Mouse (Mus musculus): ENCODE data around the gene Mag. TPM values are rescaled to one million over a fixed set of nuclear protein-coding genes. Genes with fewer than 3 reads are reported as not detected.

The Mag gene
- polyA plus RNA-seq, 1 experiment from 2014 or later, result 0.32 TPM

DNA sequence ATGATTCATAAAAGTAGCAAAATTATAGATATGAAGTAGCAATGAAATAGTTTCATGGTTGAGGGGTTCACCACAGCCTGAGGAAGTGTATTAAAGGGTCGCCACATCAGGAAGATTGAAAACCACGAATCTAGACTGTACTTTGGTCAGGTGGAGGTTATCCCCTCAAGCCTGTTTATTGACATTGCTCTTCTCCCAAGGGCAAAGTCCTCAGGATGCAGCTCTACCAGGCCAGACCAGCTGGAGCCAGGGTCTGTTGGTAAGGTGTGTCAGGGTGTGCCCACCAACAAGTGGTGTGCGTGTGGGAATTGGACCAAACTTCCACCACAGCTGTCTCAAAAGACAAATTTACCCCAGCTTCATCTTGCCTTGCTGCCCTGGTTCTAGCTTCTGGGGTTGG lies 19.5 kb downstream of the Mag start:
- 53% methylated on average over 3 of the region's 3 CpGs for WGBS (ENCODE audit: insufficient replicate concordance)
- H3K27ac ChIP-seq (replicated peaks), result no peak overlapping the region
- peak; percentile 44; the same call in 1 of the 2 replicates for ATAC-seq (ENCODE audit: insufficient read depth)

DNA sequence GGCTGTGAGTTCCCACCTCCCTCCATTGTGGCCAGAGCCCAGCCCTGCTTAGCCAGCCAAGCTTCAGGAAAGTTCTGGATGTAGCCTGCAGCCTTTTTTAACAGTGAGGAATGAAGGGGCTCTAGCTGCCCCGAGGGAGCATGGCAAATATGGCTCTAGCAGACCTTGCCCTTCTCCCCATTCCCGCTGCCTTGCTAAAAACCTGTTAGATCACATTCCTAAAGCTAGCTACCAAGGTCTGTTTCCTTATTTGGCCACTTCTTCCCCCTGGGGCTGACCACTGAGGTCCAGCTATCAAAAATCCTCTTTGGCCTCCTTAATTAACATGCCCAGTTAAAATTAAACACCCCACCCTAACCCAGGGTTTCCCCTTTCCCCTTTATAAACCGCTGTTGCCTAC lies 22.2 kb downstream of the Mag start:
- H3K4me2 ChIP-seq, result no peak overlapping the region
- H3K27me3 ChIP-seq, result no peaks in the 10 kb centered on the region
- 52% methylated on average over 3 of the region's 3 CpGs for WGBS (ENCODE audit: insufficient replicate concordance)
- no peak overlapping the region for H3K27ac ChIP-seq (replicated peaks)
- H3K4me3 ChIP-seq (replicated peaks), result no peak overlapping the region
- peaks cover 4% of the 10 kb centered on the region; the same call in 1 of the 2 replicates for H3K4me1 ChIP-seq (replicated peaks)
- ATAC-seq (ENCODE audit: insufficient read depth), result no peak
- no peak overlapping the region for H3K9ac ChIP-seq
- H3K9me3 ChIP-seq (replicated peaks), result no peaks in the 10 kb centered on the region
- no peaks in the 10 kb centered on the region for H3K36me3 ChIP-seq (replicated peaks)

More for the DNA sequence above, 19.5 kb downstream of the Mag start:
- Histone ChIP-seq H3K4me2 (no peak overlapping the region), H3K36me3 (replicated peaks) (no peaks in the 10 kb centered on the region), H3K9me3 (replicated peaks) (no peaks in the 10 kb centered on the region), H3K27me3 (no peaks in the 10 kb centered on the region), H3K4me1 (replicated peaks) (peaks cover 2% of the 10 kb centered on the region; the same call in 1 of the 2 replicates), H3K4me3 (replicated peaks) (no peak overlapping the region), H3K9ac (no peak overlapping the region)

DNA sequence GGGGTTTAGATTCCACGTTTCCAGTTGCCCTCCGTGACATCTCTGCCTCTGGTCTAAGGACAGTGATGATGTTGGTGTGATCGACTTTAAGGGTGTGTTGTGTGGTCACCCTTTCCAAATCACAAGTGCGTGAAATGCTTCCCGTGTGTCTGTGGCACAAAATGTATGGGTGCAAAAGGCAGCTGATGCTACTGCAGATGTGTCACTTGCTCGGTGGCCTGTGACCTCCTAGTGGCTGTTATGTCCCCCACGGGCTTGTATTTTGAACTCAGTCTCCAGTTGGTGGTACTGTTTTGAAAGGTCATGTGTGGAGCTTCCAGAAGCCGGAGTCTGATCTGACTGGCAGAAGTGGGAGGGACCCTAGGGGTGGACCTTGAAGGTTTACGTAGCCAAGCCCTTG lies 22.9 kb downstream of the Mag start:
- 63% methylated on average over 9 of the region's 9 CpGs for WGBS (ENCODE audit: insufficient replicate concordance)
- Histone ChIP-seq H3K4me3 (replicated peaks) (no peak overlapping the region), H3K27ac (replicated peaks) (no peak overlapping the region), H3K9ac (no peak overlapping the region), H3K27me3 (no peaks in the 10 kb centered on the region), H3K9me3 (replicated peaks) (no peaks in the 10 kb centered on the region), H3K36me3 (replicated peaks) (no peaks in the 10 kb centered on the region), H3K4me2 (no peak overlapping the region), H3K4me1 (replicated peaks) (peaks cover 6% of the 10 kb centered on the region; the same call in 1 of the 2 replicates)
- ATAC-seq (ENCODE audit: insufficient read depth), result no peak

DNA sequence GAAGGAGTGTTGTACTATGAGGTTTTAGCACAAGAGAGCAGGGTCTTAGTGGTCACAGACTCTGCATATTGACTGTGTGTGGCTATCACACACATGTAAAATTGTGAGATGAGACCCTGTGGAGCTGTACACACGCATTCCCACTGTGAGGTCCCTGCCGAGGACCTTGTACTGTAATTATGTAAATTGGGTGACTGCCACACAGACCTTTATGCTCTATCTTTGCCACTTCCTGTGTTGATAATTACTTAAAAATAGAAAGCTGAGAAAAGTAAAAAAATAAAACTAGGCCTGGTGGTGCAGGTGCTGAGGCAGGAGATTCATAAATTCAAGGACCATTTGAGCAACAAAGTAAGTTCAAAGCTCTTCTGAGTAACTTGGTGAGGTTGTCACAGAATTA lies 24.0 kb downstream of the Mag start:
- WGBS (ENCODE audit: insufficient replicate concordance), result 22% methylated on average over 2 of the region's 2 CpGs

DNA sequence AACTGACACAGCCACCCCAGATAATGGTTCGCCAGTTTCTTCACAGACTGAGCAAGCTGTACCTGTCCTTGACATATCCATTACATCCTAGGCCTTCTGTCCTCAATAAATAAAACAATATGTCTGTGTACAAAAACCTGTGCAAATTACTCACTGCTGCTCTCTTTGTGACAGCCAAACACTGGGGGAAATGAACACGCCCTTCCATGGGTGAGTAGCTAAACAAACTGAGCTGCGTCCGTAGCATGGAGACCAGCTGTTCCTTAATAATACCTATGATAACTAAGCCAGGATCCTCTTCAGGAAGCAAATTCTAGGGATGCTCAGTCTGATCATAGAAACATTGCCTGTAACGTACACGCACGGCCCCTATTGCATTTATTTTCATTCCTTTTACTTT lies 25.9 kb downstream of the Mag start:
- Histone ChIP-seq H3K4me3 (replicated peaks) (no peak overlapping the region), H3K9me3 (replicated peaks) (no peaks in the 10 kb centered on the region), H3K4me2 (no peak overlapping the region), H3K27ac (replicated peaks) (no peak overlapping the region), H3K9ac (no peak overlapping the region), H3K4me1 (replicated peaks) (0 out of 2 replicates have a peak, but pooled peaks cover 4% of the 10 kb centered on the region), H3K36me3 (replicated peaks) (no peaks in the 10 kb centered on the region), H3K27me3 (no peaks in the 10 kb centered on the region)
- ATAC-seq (ENCODE audit: insufficient read depth), result no peak
- 66% methylated on average over 7 of the region's 7 CpGs for WGBS (ENCODE audit: insufficient replicate concordance)

More for the DNA sequence above, 24.0 kb downstream of the Mag start:
- Histone ChIP-seq H3K9ac (no peak overlapping the region), H3K4me2 (no peak overlapping the region), H3K9me3 (replicated peaks) (no peaks in the 10 kb centered on the region), H3K36me3 (replicated peaks) (no peaks in the 10 kb centered on the region), H3K4me1 (replicated peaks) (peaks cover 6% of the 10 kb centered on the region; the same call in 1 of the 2 replicates), H3K27me3 (no peaks in the 10 kb centered on the region), H3K4me3 (replicated peaks) (no peak overlapping the region), H3K27ac (replicated peaks) (no peak overlapping the region)
- no peak for ATAC-seq (ENCODE audit: insufficient read depth)

DNA sequence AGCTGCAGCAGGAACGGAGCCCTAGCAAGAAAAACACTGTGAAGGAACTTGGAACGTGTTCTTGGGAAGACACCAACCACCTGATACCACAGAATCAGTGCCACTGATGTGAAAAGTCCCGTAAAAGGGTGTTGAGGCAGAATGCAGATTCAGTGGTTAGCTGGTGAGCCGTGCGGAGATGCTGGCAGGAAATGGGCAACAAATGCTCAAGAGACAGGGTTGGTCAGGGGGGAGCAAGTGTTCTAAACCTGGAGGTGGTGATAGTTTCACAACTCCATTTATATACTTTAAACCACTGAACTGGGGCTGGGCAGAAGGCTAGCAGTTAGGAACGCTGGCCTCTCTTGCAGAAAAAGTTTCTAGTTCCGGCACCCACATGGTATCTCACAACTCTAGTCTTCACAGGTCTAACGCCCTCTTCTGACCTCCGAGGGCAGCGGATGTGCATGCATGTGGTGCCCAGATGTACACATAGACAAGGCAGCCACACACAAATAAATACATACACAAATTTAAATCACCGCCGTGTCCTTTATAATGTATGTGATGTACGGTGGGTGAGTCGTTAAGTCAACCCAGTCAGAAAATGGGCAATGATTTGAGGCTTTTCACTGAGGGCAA lies 27.0 kb downstream of the Mag start:
- WGBS (ENCODE audit: insufficient replicate concordance), result 60% methylated on average over 14 of the region's 14 CpGs
- H3K27ac ChIP-seq (replicated peaks), result no peak overlapping the region

DNA sequence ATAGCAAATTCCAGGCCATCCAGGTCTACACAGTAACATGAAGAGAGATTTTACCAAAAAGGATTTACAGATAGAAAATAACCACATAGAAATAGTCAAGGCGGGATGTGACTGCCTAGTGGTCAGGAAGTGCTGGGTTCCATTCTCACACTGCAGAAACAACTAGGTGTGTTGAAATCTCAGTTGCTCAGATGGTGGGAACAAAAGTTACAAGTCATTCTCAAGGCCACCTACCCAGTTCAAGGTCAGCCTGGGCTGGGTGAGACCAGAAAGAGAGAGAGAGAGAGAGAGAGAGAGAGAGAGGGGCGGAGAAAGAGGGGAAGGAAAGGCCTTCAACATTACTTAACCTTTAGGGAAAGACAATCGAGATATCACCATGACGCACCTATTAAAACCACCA lies 27.8 kb downstream of the Mag start:
- Histone ChIP-seq H3K9ac (no peak overlapping the region), H3K27ac (replicated peaks) (no peak overlapping the region), H3K4me3 (replicated peaks) (no peak overlapping the region), H3K4me1 (replicated peaks) (0 out of 2 replicates have a peak, but pooled peaks cover 4% of the 10 kb centered on the region), H3K4me2 (no peak overlapping the region), H3K27me3 (no peaks in the 10 kb centered on the region), H3K9me3 (replicated peaks) (no peaks in the 10 kb centered on the region), H3K36me3 (replicated peaks) (no peaks in the 10 kb centered on the region)
- 74% methylated on average over 4 of the region's 4 CpGs for WGBS (ENCODE audit: insufficient replicate concordance)
- ATAC-seq (ENCODE audit: insufficient read depth), result no peak

More for the DNA sequence above, 27.0 kb downstream of the Mag start:
- Histone ChIP-seq H3K27me3 (no peaks in the 10 kb centered on the region), H3K4me1 (replicated peaks) (0 out of 2 replicates have a peak, but pooled peaks cover 4% of the 10 kb centered on the region), H3K9ac (no peak overlapping the region), H3K36me3 (replicated peaks) (no peaks in the 10 kb centered on the region), H3K4me2 (no peak overlapping the region), H3K4me3 (replicated peaks) (no peak overlapping the region), H3K9me3 (replicated peaks) (no peaks in the 10 kb centered on the region)
- ATAC-seq (ENCODE audit: insufficient read depth), result no peak

DNA sequence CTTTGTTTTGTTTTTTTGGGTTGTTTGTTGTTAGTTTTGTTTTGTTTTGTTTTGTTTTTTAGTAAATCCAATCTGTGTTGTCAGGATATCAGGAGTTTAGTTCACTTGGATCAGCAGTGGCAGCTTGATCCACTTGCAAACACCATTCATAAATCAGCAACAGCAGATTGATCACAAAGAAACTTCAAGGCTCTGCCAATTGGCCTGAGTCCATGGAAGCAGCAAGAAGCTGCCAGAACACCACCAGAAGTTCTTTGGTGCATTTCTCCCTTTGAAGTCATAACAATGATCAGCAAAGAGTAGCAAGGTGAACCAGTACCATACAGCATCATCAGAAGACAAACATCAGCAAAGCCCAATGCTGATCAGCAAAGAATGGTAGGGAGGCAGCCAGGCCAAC lies 30.6 kb downstream of the Mag start:
- Histone ChIP-seq H3K9me3 (replicated peaks) (no peaks in the 10 kb centered on the region), H3K27ac (replicated peaks) (no peak overlapping the region)
- no peak for ATAC-seq (ENCODE audit: insufficient read depth)

DNA sequence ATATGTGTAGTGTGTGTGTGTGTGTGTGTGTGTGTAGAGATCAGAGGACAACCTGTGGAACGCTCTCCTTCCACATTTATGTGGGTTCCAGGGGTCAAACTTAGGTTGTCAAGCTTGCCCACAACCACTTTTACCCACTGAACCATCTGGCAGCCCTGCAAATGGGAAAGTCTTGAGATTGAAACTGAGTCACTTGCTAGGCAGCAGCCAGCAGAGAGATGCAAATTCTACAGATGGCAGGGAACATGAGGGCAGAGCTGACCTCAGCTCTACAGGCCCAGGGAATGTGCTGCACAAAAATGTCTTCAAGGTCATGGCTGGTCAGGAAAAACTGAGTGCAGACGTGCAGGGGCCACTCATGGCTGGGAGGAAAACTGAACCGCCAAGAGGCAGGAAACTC lies 33.3 kb downstream of the Mag start:
- Histone ChIP-seq H3K9me3 (replicated peaks) (no peaks in the 10 kb centered on the region), H3K4me1 (replicated peaks) (no peaks in the 10 kb centered on the region), H3K4me2 (no peak overlapping the region), H3K27ac (replicated peaks) (no peak overlapping the region), H3K9ac (no peak overlapping the region), H3K27me3 (no peaks in the 10 kb centered on the region), H3K4me3 (replicated peaks) (no peak overlapping the region), H3K36me3 (replicated peaks) (no peaks in the 10 kb centered on the region)
- WGBS (ENCODE audit: insufficient replicate concordance), result 57% methylated on average over 3 of the region's 3 CpGs
- no peak for ATAC-seq (ENCODE audit: insufficient read depth)

More for the DNA sequence above, 30.6 kb downstream of the Mag start:
- Histone ChIP-seq H3K9ac (no peak overlapping the region), H3K4me3 (replicated peaks) (no peak overlapping the region), H3K36me3 (replicated peaks) (no peaks in the 10 kb centered on the region), H3K4me2 (no peak overlapping the region), H3K4me1 (replicated peaks) (0 out of 2 replicates have a peak, but pooled peaks cover 4% of the 10 kb centered on the region), H3K27me3 (no peaks in the 10 kb centered on the region)

DNA sequence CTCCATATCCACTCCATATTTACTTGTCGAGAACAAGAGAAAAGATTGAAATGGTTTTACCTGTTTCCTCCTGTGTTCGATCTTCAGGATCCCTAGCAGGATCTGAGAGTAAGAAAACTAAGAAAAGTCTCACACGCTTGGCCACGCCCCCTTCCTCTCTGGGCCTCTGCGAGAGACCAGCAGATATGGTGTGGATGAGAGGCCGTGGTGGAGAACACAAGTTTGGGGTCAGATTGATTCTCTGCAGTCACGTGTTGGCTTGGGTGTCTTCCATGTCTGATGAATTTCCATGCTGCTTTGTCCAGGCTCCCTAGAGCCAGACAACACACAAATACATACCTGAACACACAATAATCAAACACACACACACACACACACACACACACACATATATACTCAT lies 34.5 kb downstream of the Mag start, which contains the start of gene Cd22:
Gene Cd22 (minus strand): TSS at position 167 of the 400 bp plus-strand sequence.
- no peaks in the 10 kb centered on the region for H3K27me3 ChIP-seq
- no peak within 1 kb of the TSS for H3K4me3 ChIP-seq (replicated peaks)
- WGBS (ENCODE audit: insufficient replicate concordance), result 25% methylated on average over 7 of the region's 7 CpGs
- H3K9ac ChIP-seq, result no peak within 1 kb of the TSS
- no peak within 1 kb of the TSS for H3K4me2 ChIP-seq
- no peak within 1 kb of the TSS for H3K27ac ChIP-seq (replicated peaks)
- H3K9me3 ChIP-seq (replicated peaks), result no peaks in the 10 kb centered on the region
- H3K36me3 ChIP-seq (replicated peaks), result no peaks in the 10 kb centered on the region
- ATAC-seq (ENCODE audit: insufficient read depth), result no peak
- H3K4me1 ChIP-seq (replicated peaks), result no peaks in the 10 kb centered on the region

DNA sequence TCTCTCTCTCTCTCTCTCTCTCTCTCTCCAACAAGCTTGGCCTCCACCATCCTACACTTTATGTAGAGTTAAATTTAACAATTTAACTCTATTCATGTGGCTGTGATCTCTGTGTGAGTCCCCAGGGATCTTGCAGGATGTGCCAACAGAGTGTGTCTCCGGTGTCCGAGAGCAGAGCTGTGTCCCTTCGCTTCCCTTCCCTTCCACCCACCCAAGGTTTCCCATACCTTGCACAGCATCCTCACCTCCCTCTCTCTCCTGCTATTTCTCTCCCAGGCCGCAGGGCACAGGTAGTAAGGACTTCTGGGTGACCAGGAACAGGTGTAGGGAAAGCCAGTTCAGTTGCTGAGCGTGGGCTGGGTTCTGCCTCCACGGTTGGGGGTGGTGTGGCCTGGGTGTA lies 35.7 kb downstream of the Mag start:
- no peak for ATAC-seq (ENCODE audit: insufficient read depth)
- no peak overlapping the region for H3K27ac ChIP-seq (replicated peaks)

DNA sequence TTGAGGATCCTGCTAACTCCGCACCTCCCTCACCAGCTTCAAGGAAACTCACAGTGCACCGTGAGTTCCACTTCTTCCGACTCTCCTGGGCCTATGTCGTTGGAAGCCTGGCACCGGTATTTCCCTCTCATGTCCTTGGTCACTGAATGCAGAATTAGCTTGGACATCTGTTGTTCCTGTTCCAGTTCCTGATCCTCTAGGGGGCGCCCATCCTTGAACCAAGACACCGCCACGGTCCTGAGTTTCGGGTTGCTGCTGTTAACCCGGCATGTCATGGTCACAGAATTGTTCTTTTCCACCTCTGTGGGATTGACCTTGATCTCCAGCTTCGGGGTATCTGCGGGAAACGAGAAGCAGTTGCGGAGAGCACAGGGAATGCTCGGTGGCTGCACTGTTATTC lies 41.6 kb downstream of the Mag start:
- Histone ChIP-seq H3K4me3 (replicated peaks) (no peak overlapping the region), H3K4me1 (replicated peaks) (no peaks in the 10 kb centered on the region), H3K9me3 (replicated peaks) (no peaks in the 10 kb centered on the region), H3K4me2 (peak overlapping the region; percentile 38), H3K36me3 (replicated peaks) (no peaks in the 10 kb centered on the region), H3K9ac (no peak overlapping the region), H3K27ac (replicated peaks) (no peak overlapping the region), H3K27me3 (0 out of 2 replicates have a peak, but pooled peaks cover 5% of the 10 kb centered on the region)
- ATAC-seq (ENCODE audit: insufficient read depth), result no peak
- 13% methylated on average over 15 of the region's 15 CpGs for whole genome bisulfite sequencing (ENCODE audit: insufficient replicate concordance)

More for the DNA sequence above, 35.7 kb downstream of the Mag start:
- no peaks in the 10 kb centered on the region for H3K36me3 ChIP-seq (replicated peaks)
- H3K9ac ChIP-seq, result no peak overlapping the region
- WGBS (ENCODE audit: insufficient replicate concordance), result 58% methylated on average over 6 of the region's 6 CpGs
- no peaks in the 10 kb centered on the region for H3K4me1 ChIP-seq (replicated peaks)
- no peak overlapping the region for H3K4me2 ChIP-seq
- H3K9me3 ChIP-seq (replicated peaks), result no peaks in the 10 kb centered on the region
- H3K27me3 ChIP-seq, result 0 out of 2 replicates have a peak, but pooled peaks cover under 1% of the 10 kb centered on the region
- H3K4me3 ChIP-seq (replicated peaks), result no peak overlapping the region

All from liver, embryonic 15.5 days (tissue).